17 mouse cellular contexts compared by ENCODE assay signal in genomic region chrX:7778450-7779244, GRCm38 (mm10). TPM values are rescaled to one million over a fixed set of nuclear protein-coding genes. Genes with fewer than 3 reads are reported as not detected.
A peak's percentile ranks its signal among the peaks of the same experiment; 100 is the strongest.
DNase-seq lines count a peak whose midpoint lies in the region; ATAC-seq lines count a peak whose summit lies in the region.
"Had no signal": no experiment of that assay in that cellular context is flagged by ENCODE, and none has a peak within 500 bp of the region (broad histone marks: within the 10 kb centered on the region; RNA-seq: fewer than 3 reads in every experiment).

No protein-coding gene starts in this region.

- H3K4me2 ChIP-seq in liver, embryonic 13.5 days: peak overlapping the region; percentile 53

- peak overlapping the region; percentile 78 for H3K4me3 ChIP-seq in megakaryocyte, embryonic 14.5 days (replicated peaks)
- peak overlapping the region; percentile 18; the same call in 1 of the 2 replicates for H3K4me3 ChIP-seq in liver, embryonic 13.5 days (replicated peaks)
- H3K4me3 ChIP-seq: forebrain, embryonic 10.5 days; heart, embryonic 10.5 days had no signal

- peak overlapping the region; percentile 95 for H3K27ac ChIP-seq in liver, embryonic 13.5 days
- H3K27ac ChIP-seq: forebrain, embryonic 10.5 days; heart, embryonic 10.5 days had no signal

- no peak for ATAC-seq in megakaryocyte, adult 5-6 weeks (ENCODE audit: poor library complexity, severe bottlenecking)
- ATAC-seq in common myeloid progenitor, adult 5-6 weeks (replicated peaks; ENCODE audit: low read depth, poor library complexity, severe bottlenecking): peak; percentile 79
- peak; percentile 90 for ATAC-seq in liver, embryonic 13.5 days (ENCODE audit: low read depth)
- ATAC-seq: Patski had no signal

- H3K36me3 ChIP-seq in megakaryocyte, embryonic 14.5 days (replicated peaks; ENCODE audit: low read length): peaks cover 17% of the 10 kb centered on the region
- peaks cover 8% of the 10 kb centered on the region for H3K36me3 ChIP-seq in liver, embryonic 13.5 days

- 30% methylated on average over 7 of the region's 7 CpGs for WGBS in liver, embryonic 13.5 days (ENCODE audit: insufficient replicate concordance)

- no peaks in the 10 kb centered on the region for H3K27me3 ChIP-seq in megakaryocyte, embryonic 14.5 days (replicated peaks)
- no peaks in the 10 kb centered on the region for H3K27me3 ChIP-seq in liver, embryonic 13.5 days

- DNase-seq in liver, embryonic 13.5 days: peak; percentile 57
- peak; percentile 49 for DNase-seq in yolk sac, embryonic 10.5 days (ENCODE audit: low spot score)
- no peak for DNase-seq in right cerebral cortex, adult 18-20 months
- no peak for DNase-seq in right cerebral cortex, postnatal 36 days (ENCODE audit: low spot score in 2 of 2)
- DNase-seq: cerebellum, postnatal 25 days; gastrocnemius, postnatal 25 days; heart, postnatal 36 days; kidney, postnatal 36 days; lung, postnatal 4 days; spleen, adult 18-20 months had no signal

- H3K4me1 ChIP-seq in megakaryocyte, embryonic 14.5 days: peaks cover 28% of the 10 kb centered on the region
- H3K4me1 ChIP-seq in liver, embryonic 13.5 days (replicated peaks): peaks cover 42% of the 10 kb centered on the region
- H3K4me1 ChIP-seq: forebrain, embryonic 10.5 days; heart, embryonic 10.5 days had no signal

- H3K9me3 ChIP-seq in megakaryocyte, embryonic 14.5 days: no peaks in the 10 kb centered on the region
- H3K9me3 ChIP-seq in liver, embryonic 13.5 days (replicated peaks): no peaks in the 10 kb centered on the region
- H3K9me3 ChIP-seq: forebrain, embryonic 10.5 days; heart, embryonic 10.5 days had no signal

- H3K9ac ChIP-seq in liver, embryonic 13.5 days: peak overlapping the region; percentile 60

RNA-seq across cellular contexts. Expression of gene Gripap1, which starts 10.9 kb away (rescaled TPM):
- 7.5 and 16.3 TPM in 2 replicates for polyA plus RNA-seq in megakaryocyte, embryonic 14.5 days (2012; ENCODE audit: insufficient read depth, low replicate concordance)
- total RNA-seq in megakaryocyte, adult 5-6 weeks (2015): 39.5 and 55.4 TPM in 2 replicates
- total RNA-seq in megakaryocyte, adult 5-6 weeks (2017): 70.5 and 81.9 TPM in 2 replicates
- total RNA-seq in common myeloid progenitor, adult 5-6 weeks (2017): 73.1 and 85.8 TPM in 2 replicates
- polyA plus RNA-seq in liver, embryonic 13.5 days (2015; fragmentation: Nextera tagmentation; extraction: Ambion mirVana): 30.6 and 32.3 TPM in 2 replicates

RNA-seq across cellular contexts. Expression of gene Tfe3, which starts 16.3 kb away (rescaled TPM):
- polyA plus RNA-seq in megakaryocyte, embryonic 14.5 days (2012; ENCODE audit: insufficient read depth, low replicate concordance): 17.5 and 17.8 TPM in 2 replicates
- 45.9 and 54.6 TPM in 2 replicates for total RNA-seq in megakaryocyte, adult 5-6 weeks (2015)
- 22.3 and 39.4 TPM in 2 replicates for total RNA-seq in megakaryocyte, adult 5-6 weeks (2017)
- total RNA-seq in common myeloid progenitor, adult 5-6 weeks (2017): 7.1 and 10.1 TPM in 2 replicates
- polyA plus RNA-seq in liver, embryonic 13.5 days (2015; fragmentation: Nextera tagmentation; extraction: Ambion mirVana): 8.9 and 10.1 TPM in 2 replicates

RNA-seq across cellular contexts. Expression of gene Ccdc120, which starts 27.9 kb away (rescaled TPM):
- polyA plus RNA-seq in megakaryocyte, embryonic 14.5 days (2012; ENCODE audit: insufficient read depth, low replicate concordance): 8.5 and 31.6 TPM in 2 replicates
- total RNA-seq in megakaryocyte, adult 5-6 weeks (2015): not detected in 2 replicates
- total RNA-seq in megakaryocyte, adult 5-6 weeks (2017): not detected in 2 replicates
- total RNA-seq in common myeloid progenitor, adult 5-6 weeks (2017): 5.2 and 6.8 TPM in 2 replicates
- 1.7 TPM in 2 replicates for polyA plus RNA-seq in liver, embryonic 13.5 days (2015; fragmentation: Nextera tagmentation; extraction: Ambion mirVana)

RNA-seq across cellular contexts. Expression of gene Kcnd1, which starts 43.4 kb away (rescaled TPM):
- polyA plus RNA-seq in megakaryocyte, embryonic 14.5 days (2012; ENCODE audit: insufficient read depth, low replicate concordance): 0.15 TPM in 1 of 2 replicates, not detected in the other
- 0.39 and 0.49 TPM in 2 replicates for total RNA-seq in megakaryocyte, adult 5-6 weeks (2015)
- total RNA-seq in megakaryocyte, adult 5-6 weeks (2017): 0.20 and 0.29 TPM in 2 replicates
- 0.91 TPM in 1 of 2 replicates, not detected in the other for total RNA-seq in common myeloid progenitor, adult 5-6 weeks (2017)
- polyA plus RNA-seq in liver, embryonic 13.5 days (2015; fragmentation: Nextera tagmentation; extraction: Ambion mirVana): 0.13 and 0.34 TPM in 2 replicates
- total RNA-seq: liver, adult 2 months had no signal

RNA-seq across cellular contexts. Expression of gene Praf2, which starts 50.4 kb away (rescaled TPM):
- polyA plus RNA-seq in megakaryocyte, embryonic 14.5 days (2012; ENCODE audit: insufficient read depth, low replicate concordance): 28.2 and 91.3 TPM in 2 replicates
- 7.8 and 20.6 TPM in 2 replicates for total RNA-seq in megakaryocyte, adult 5-6 weeks (2015)
- 5.4 and 5.8 TPM in 2 replicates for total RNA-seq in megakaryocyte, adult 5-6 weeks (2017)
- total RNA-seq in common myeloid progenitor, adult 5-6 weeks (2017): 6.2 and 10.4 TPM in 2 replicates
- 8.3 and 9.1 TPM in 2 replicates for polyA plus RNA-seq in liver, embryonic 13.5 days (2015; fragmentation: Nextera tagmentation; extraction: Ambion mirVana)

Comparison
In these comparisons a context has a peak if more than half of its experiments do, and no peak if none do; other contexts are left out.
1. DNase-seq: peak in liver, embryonic 13.5 days (single experiment) and yolk sac, embryonic 10.5 days (single experiment); none in right cerebral cortex, adult 18-20 months (single experiment) and right cerebral cortex, postnatal 36 days (0 of 2).